Mouse (Mus musculus): Measurements from ENCODE around the gene Fhl3.

Fhl3 gene

GRCm38 (mm10) chr4:124751300-124752250 is 51.1 kb downstream of the Fhl3 start:
- in situ Hi-C loops (cut with MboI, MseI): loop anchor here in 1 of 2 experiments (25.0 kb wide), 1 partner anchor 1339 kb away; no protein-coding TSS in a partner anchor

DNA sequence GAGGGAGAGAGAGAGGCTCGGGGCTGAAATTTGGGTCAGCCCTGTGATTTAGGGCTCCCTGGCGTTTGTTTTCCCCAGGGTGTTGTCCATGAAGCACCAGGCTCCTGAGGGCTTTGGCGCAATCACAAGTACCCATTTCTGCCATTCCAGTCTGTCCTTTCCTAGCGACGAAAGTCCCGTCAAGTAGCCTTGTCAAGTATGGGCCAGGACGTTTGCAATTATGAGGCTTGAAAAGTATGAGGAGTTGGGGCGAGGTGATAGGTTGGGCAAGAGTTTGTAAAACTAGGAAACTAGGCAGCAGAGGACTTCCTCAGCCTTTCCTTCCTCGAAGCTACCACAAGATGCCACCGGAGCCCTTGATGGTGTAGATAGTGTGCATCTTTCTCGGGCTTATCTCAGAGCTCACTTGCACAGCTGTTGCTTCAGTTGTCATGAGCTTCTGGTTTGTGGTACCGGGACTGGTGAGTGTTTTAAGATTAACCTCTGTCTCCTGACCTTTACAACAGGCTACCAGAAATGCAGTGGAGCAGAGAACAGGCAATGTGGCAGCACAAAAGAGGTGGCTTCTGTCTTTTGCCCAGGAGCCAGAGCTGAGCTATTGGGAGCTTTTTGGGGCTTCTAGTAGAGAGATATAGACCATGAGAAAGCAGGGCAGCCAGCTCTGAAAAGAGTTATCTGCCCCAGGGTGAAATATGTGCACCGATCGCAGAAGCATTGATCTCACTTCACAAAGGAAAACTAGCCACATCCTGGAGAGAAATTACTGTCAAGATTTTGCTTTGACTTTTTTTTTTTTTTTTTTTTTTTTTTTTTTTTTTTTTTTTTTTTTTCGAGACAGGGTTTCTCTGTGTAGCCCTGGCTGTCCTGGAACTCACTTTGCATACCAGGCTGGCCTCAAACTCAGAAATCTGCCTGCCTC is 52.0 kb downstream of the Fhl3 start:
- in situ Hi-C loops (cut with MboI, MseI): loop anchor here in 1 of 2 experiments (25.0 kb wide), 1 partner anchor 1340 kb away; no protein-coding TSS in a partner anchor

GRCm38 (mm10) chr4:124755526-124755925 is 55.0 kb downstream of the Fhl3 start:
- in situ Hi-C loops (cut with MboI, MseI): loop anchor here in 1 of 2 experiments (5.0 to 25.0 kb wide), 2 partner anchors 48 to 1343 kb away; no protein-coding TSS in a partner anchor
